Mouse (Mus musculus) spleen, adult 2 months (tissue): ENCODE data around the gene Mymx.

Experiments used
- CTCF ChIP-seq: fragments of 200-500 bp; IDR thresholded peaks from 2 replicates; pipeline ENCODE4 v1.5.1; 2011; ENCODE audit warnings: mild to moderate bottlenecking, inconsistent platforms; ENCODE audit not compliant: insufficient read depth, insufficient read length, insufficient replicate concordance; ENCODE audit errors: extremely low read depth
- POLR2A ChIP-seq: fragments of 200-500 bp; IDR thresholded peaks from 2 replicates; pipeline ENCODE4 v1.6.1; 2011; ENCODE audit warnings: low read depth, low read length, inconsistent platforms

DNA sequence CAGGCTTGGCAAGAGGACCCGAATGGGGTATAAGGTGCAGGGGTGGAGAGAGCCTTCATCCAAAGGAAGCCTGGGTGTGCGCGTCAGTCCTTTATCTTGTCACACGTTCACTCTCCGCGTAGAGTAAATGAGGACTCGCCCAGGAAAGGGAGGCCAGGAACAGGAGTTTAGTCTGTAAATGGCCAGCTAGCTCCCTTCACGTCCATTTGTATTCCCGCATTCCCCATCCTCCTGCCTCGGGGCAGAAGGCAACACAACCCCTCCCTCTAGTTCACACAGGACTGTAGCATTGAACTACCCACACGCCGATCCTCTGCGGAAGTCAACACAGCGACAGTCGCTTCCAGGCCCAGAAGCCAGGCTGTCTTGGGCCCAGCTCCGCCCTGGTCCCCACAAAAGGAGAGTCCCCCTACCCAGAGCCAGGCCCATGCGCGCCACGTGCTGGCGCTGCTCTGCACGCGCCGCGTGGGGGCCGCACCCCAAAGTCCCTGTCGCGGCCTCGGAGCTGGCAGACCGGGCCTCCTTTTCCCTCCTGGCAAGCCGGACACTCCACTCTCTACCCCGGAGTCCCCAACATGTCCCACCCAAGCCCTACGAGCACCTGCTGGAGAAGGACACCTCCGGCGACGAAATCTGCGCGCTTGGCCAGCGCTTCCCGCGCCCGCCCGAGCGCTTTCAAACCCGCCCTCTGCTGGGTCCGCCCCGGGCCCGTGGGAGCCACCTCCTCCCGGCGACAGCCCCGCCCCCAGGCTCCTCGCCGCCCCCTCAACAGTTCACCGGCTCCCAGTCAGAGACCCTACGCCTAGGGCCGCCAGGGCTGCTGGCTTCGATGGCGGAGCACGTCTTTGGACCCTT is 6.8 kb downstream of the Mymx start:
- TF ChIP-seq POLR2A = no peak
- no peak for TF ChIP-seq CTCF
